Comparison of ENCODE assay signal across 8 mouse cellular contexts in the genomic region with DNA sequence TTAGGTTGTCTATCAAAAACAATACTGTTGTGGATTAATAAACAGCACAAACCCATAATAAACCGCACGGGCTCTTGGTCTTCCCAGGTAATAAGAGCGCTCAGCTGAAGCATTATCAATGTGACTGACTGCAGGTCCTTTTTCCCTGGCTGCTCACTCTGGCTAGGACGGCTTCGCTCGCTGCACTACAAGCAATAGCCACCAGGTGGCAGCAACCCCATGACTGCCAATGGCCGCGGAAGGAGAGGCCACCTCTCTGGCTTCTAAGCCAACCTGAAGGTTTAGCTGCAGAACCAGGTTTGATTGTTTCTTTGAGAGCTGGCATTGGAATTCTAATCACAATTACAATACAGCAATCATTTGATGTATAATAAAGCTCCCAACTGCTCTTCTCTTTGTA. TPM values are rescaled to one million over a fixed set of nuclear protein-coding genes. Genes with fewer than 3 reads are reported as not detected.
DNase-seq lines count a peak whose midpoint lies in the region; ATAC-seq and TF ChIP-seq lines count a peak whose summit lies in the region.

No protein-coding gene starts in this region.

- no peaks in the 10 kb centered on the region for H3K36me3 ChIP-seq in heart, embryonic 11.5 days (ENCODE audit: control insufficient read depth, insufficient read depth, low read length)
- H3K36me3 ChIP-seq in intestine, embryonic 16.5 days (ENCODE audit: control insufficient read depth, insufficient read depth, low read length): no peaks in the 10 kb centered on the region
- no peaks in the 10 kb centered on the region for H3K36me3 ChIP-seq in midbrain, embryonic 14.5 days (ENCODE audit: control insufficient read depth, insufficient read depth, low read length)
- H3K36me3 ChIP-seq in spleen, adult 2 months (ENCODE audit: control insufficient read depth, insufficient read depth, low read length): no peaks in the 10 kb centered on the region

- H3K4me3 ChIP-seq in heart, embryonic 11.5 days (ENCODE audit: low read depth, low read length): no peak overlapping the region
- H3K4me3 ChIP-seq in intestine, embryonic 16.5 days (ENCODE audit: low read length): no peak overlapping the region
- no peak overlapping the region for H3K4me3 ChIP-seq in midbrain, embryonic 14.5 days (replicated peaks; ENCODE audit: low read depth, low read length)
- H3K4me3 ChIP-seq in spleen, adult 2 months (ENCODE audit: extremely low read depth, insufficient read depth, insufficient read length): no peak overlapping the region

- 10% methylated on average over 8 of the region's 8 CpGs for WGBS in heart, embryonic 11.5 days (ENCODE audit: insufficient replicate concordance)
- WGBS in intestine, embryonic 16.5 days: 7% methylated on average over 8 of the region's 8 CpGs
- 6% methylated on average over 8 of the region's 8 CpGs for WGBS in midbrain, embryonic 14.5 days
- WGBS in spleen, adult 2 months: 6% methylated on average over 8 of the region's 8 CpGs

- no peak for ATAC-seq in heart, embryonic 11.5 days (replicated peaks; ENCODE audit: insufficient number of reproducible peaks, low FRiP score, low TSS enrichment)
- peak; percentile 82 for ATAC-seq in intestine, embryonic 16.5 days
- peak; percentile 43 for ATAC-seq in midbrain, embryonic 14.5 days (ENCODE audit: low FRiP score, low TSS enrichment)

- no peaks in the 10 kb centered on the region for H3K27me3 ChIP-seq in heart, embryonic 11.5 days (ENCODE audit: control insufficient read depth, insufficient read depth, low read length)
- H3K27me3 ChIP-seq in intestine, embryonic 16.5 days (replicated peaks; ENCODE audit: control insufficient read depth, insufficient read depth, low read length): no peaks in the 10 kb centered on the region
- no peaks in the 10 kb centered on the region for H3K27me3 ChIP-seq in midbrain, embryonic 14.5 days (ENCODE audit: control insufficient read depth, insufficient read depth, low read length)
- no peaks in the 10 kb centered on the region for H3K27me3 ChIP-seq in spleen, adult 2 months (ENCODE audit: control insufficient read depth, insufficient read depth, low read length)

- intact Hi-C loops in left cerebral cortex, postnatal 25 days (cut with DNase I): loop anchor here (5.0 kb wide), 1 partner anchor 67 kb away; no protein-coding TSS in a partner anchor

- H3K4me2 ChIP-seq in heart, embryonic 11.5 days: no peak overlapping the region
- H3K4me2 ChIP-seq in intestine, embryonic 16.5 days (ENCODE audit: low read depth, low read length): no peak overlapping the region
- no peak overlapping the region for H3K4me2 ChIP-seq in midbrain, embryonic 14.5 days (ENCODE audit: low read length)

- DNase-seq in heart, adult 18-20 months: peak; percentile 61 to 89
- DNase-seq in cerebellum, adult 9-11 months: peak; percentile 49
- peak; percentile 56 for DNase-seq in gastrocnemius, adult 18-20 months (ENCODE audit: low spot score)
- DNase-seq in left cerebral cortex, postnatal 25 days (ENCODE audit: low spot score in 2 of 2): peak; percentile 61 to 73
- DNase-seq in midbrain, embryonic 14.5 days: peak; percentile 93
- peak; percentile 9 to 65 for DNase-seq in spleen, adult 2 months (ENCODE audit: low read depth in 1 of 2, low spot score in 2 of 2)

- peak; percentile 88 for TF ChIP-seq CTCF in spleen, adult 2 months (IDR thresholded peaks at IDR 0.05; ENCODE audit: extremely low read depth, insufficient read depth, insufficient read length, insufficient replicate concordance)

- H3K27ac ChIP-seq in heart, embryonic 11.5 days (ENCODE audit: low read depth, low read length): no peak overlapping the region
- no peak overlapping the region for H3K27ac ChIP-seq in intestine, embryonic 16.5 days (ENCODE audit: low read length)
- no peak overlapping the region for H3K27ac ChIP-seq in midbrain, embryonic 14.5 days (replicated peaks; ENCODE audit: low read depth, low read length)
- H3K27ac ChIP-seq in spleen, adult 2 months (ENCODE audit: insufficient read depth, low read length): no peak overlapping the region

- H3K4me1 ChIP-seq in heart, embryonic 11.5 days (ENCODE audit: control insufficient read depth, insufficient read depth, low read length): no peaks in the 10 kb centered on the region
- no peaks in the 10 kb centered on the region for H3K4me1 ChIP-seq in intestine, embryonic 16.5 days (ENCODE audit: control insufficient read depth, insufficient read depth, low read length)
- H3K4me1 ChIP-seq in midbrain, embryonic 14.5 days (ENCODE audit: control insufficient read depth, insufficient read depth, low read length): 0 out of 2 replicates have a peak, but pooled peaks cover 5% of the 10 kb centered on the region
- no peaks in the 10 kb centered on the region for H3K4me1 ChIP-seq in spleen, adult 2 months (ENCODE audit: control insufficient read depth, insufficient read depth, insufficient read length)

- H3K9ac ChIP-seq in heart, embryonic 11.5 days (ENCODE audit: low read depth, low read length): no peak overlapping the region
- H3K9ac ChIP-seq in intestine, embryonic 16.5 days (ENCODE audit: low read depth, low read length): no peak overlapping the region
- H3K9ac ChIP-seq in midbrain, embryonic 14.5 days (replicated peaks; ENCODE audit: low read length): no peak overlapping the region

- no peaks in the 10 kb centered on the region for H3K9me3 ChIP-seq in heart, embryonic 11.5 days (replicated peaks; ENCODE audit: control insufficient read depth, low read length)
- H3K9me3 ChIP-seq in intestine, embryonic 16.5 days (ENCODE audit: control insufficient read depth, low read length): no peaks in the 10 kb centered on the region
- H3K9me3 ChIP-seq in midbrain, embryonic 14.5 days (ENCODE audit: control insufficient read depth, low read length): no peaks in the 10 kb centered on the region

- no peak for TF ChIP-seq POLR2A in spleen, adult 2 months (IDR thresholded peaks at IDR 0.05; ENCODE audit: low read depth, low read length)

RNA-seq across cellular contexts. Expression of a gene that starts 37.8 kb away (rescaled TPM):
- 1 to 10 TPM in 1 of 2 experiments, under 1 TPM in 1; 0.87 to 1.9 TPM for total RNA-seq in heart, adult 18-20 months (2021)
- 0.74 and 1.2 TPM in 2 replicates for polyA plus RNA-seq in heart, embryonic 11.5 days (2014; fragmentation: Nextera tagmentation; extraction: Ambion mirVana)
- total RNA-seq in gastrocnemius, adult 18-20 months (2021): under 1 TPM; 0.14 to 0.21 TPM
- polyA plus RNA-seq in intestine, embryonic 16.5 days (2015; fragmentation: Nextera tagmentation; extraction: Ambion mirVana): 6.3 and 6.9 TPM in 2 replicates
- total RNA-seq in left cerebral cortex, postnatal 25 days (2021): 1 to 10 TPM; 2.0 to 2.2 TPM
- 1.6 and 1.7 TPM in 2 replicates for polyA plus RNA-seq in midbrain, embryonic 14.5 days (2014; fragmentation: Nextera tagmentation; extraction: Ambion mirVana)
- 1.1 and 1.2 TPM in 2 replicates for polyA plus RNA-seq in spleen, adult 2 months (2012; rRNA removed)

RNA-seq across cellular contexts. Expression of a gene that starts 56.0 kb away (rescaled TPM):
- 10 to 100 TPM; 60.3 to 62.0 TPM for total RNA-seq in heart, adult 18-20 months (2021)
- 78.5 and 105 TPM in 2 replicates for polyA plus RNA-seq in heart, embryonic 11.5 days (2014; fragmentation: Nextera tagmentation; extraction: Ambion mirVana)
- 10 to 100 TPM; 40.4 to 42.3 TPM for total RNA-seq in gastrocnemius, adult 18-20 months (2021)
- polyA plus RNA-seq in intestine, embryonic 16.5 days (2015; fragmentation: Nextera tagmentation; extraction: Ambion mirVana): 69.3 and 71.0 TPM in 2 replicates
- total RNA-seq in left cerebral cortex, postnatal 25 days (2021): 100 to 1,000 TPM; 134 to 135 TPM
- 184 and 231 TPM in 2 replicates for polyA plus RNA-seq in midbrain, embryonic 14.5 days (2014; fragmentation: Nextera tagmentation; extraction: Ambion mirVana)
- polyA plus RNA-seq in spleen, adult 2 months (2012; rRNA removed): 6.2 and 7.7 TPM in 2 replicates

Comparison
In these comparisons a context has a peak if more than half of its experiments do, and no peak if none do; other contexts are left out.
1. DNase-seq: peak in every context shown above with its lines; median percentile 93 in midbrain, embryonic 14.5 days; 75 in heart, adult 18-20 months; 67 in left cerebral cortex, postnatal 25 days; 56 in gastrocnemius, adult 18-20 months; 49 in cerebellum, adult 9-11 months; 37 in spleen, adult 2 months.